Mouse (Mus musculus): Measurements from ENCODE around the gene Thap3. TPM values are rescaled to one million over a fixed set of nuclear protein-coding genes. Genes with fewer than 3 reads are reported as not detected.

The Thap3 gene
- total and polyA plus RNA-seq, 3 experiments = 11.0 to 27.6 (median 12.8) TPM

DNA sequence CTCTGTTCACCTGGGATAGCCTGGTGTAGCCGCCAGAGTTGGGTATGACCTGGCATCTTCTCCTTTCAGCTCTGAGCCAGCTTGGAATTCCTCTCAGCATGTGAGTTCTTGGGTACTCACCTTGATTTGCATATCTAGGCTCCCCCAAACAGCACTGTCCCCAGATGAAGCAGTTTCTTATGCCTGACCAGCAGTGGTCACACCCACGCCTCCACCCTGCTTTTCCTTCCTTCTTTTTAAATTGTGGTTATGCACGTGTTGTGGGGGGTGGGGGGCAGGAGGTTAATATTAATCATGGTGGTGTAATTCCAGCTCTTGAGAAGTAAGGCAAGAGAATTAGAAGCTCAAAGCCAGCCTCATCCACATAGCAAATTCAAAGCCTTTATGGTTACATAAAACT, 26.0 kb downstream of the Thap3 start:
- Histone ChIP-seq H3K27me3 (replicated peaks) (no peaks in the 10 kb centered on the region), H3K4me3 (replicated peaks in 1 of 3; ENCODE audit: low read depth in 2 of 3, low read length in 2 of 3, poor library complexity in 1 of 3) (no peak overlapping the region), H3K27ac (ENCODE audit: insufficient read depth, low read depth) (no peak overlapping the region), H3K9me3 (replicated peaks; ENCODE audit: low read length) (peaks cover 2% of the 10 kb centered on the region), H3K9ac (ENCODE audit: insufficient read depth, low read depth) (no peak overlapping the region), H3K79me2 (replicated peaks; ENCODE audit: control insufficient read depth, extremely low read depth, insufficient read depth, poor library complexity, severe bottlenecking) (no peaks in the 10 kb centered on the region), H3K4me2 (ENCODE audit: insufficient read depth, low read depth, poor library complexity, severe bottlenecking) (no peak overlapping the region), H3K4me1 (ENCODE audit: control insufficient read depth in 1 of 2, insufficient read depth in 2 of 2) (peaks cover 0 to 10% of the 10 kb centered on the region in 2 experiments; a peak in 1 of 4 replicates), H3K36me3 (replicated peaks in 1 of 2; ENCODE audit: control insufficient read depth in 1 of 2, insufficient read depth in 1 of 2, low read length in 1 of 2) (peaks cover 60 to 93% of the 10 kb centered on the region in 2 experiments)
- in situ Hi-C loops (cut with MboI; ENCODE audit: low pct_ligation_motif_present, low pct_unique_long_range_greater_than_20kb, low sequenced_read_pairs) (no loop called here), dilution Hi-C loops (cut with MboI; ENCODE audit: extremely low pct_ligation_motif_present, extremely low pct_unique_long_range_greater_than_20kb, low sequenced_read_pairs) (no loop called here)
- TF ChIP-seq JUND (conservative IDR thresholded peaks at IDR 0.05; ENCODE audit: low read depth, low read length) = no peak
- no peak for TF ChIP-seq SMC3 (IDR thresholded peaks at IDR 0.05; ENCODE audit: low read depth, low read length)
- TF ChIP-seq POLR2A (IDR thresholded peaks at IDR 0.05; ENCODE audit: low read depth, low read length) = no peak
- TF ChIP-seq BHLHE40 (IDR thresholded peaks at IDR 0.05; ENCODE audit: low read depth, low read length) = 0 out of 2 replicates have a peak, but pooled peaks have one; percentile 27
- TF ChIP-seq TBP (conservative IDR thresholded peaks at IDR 0.05; ENCODE audit: low read depth, low read length) = no peak
- no peak for TF ChIP-seq KAT2A (IDR thresholded peaks at IDR 0.05; ENCODE audit: insufficient replicate concordance, low read length)
- TF ChIP-seq HCFC1 (IDR thresholded peaks at IDR 0.05; ENCODE audit: low read depth, low read length) = no peak
- no peak for DNase-seq (ENCODE audit: extremely low read depth)

DNA sequence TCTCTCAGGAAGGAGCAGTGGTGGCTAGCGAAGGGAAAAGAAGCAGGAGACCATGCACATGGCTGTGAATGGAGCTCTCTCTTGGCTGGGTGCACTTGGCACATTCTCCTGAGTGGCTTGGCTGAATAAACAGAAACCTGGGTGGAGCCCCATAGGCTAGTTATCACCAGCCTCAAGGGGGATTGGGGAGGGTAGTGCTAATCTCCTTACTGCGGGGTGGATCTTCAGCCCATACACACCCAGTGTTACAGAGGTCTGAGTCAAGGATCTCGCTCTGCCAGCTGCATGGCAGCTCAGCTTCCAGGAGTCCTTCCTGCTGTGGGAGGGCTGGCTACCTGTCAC, 28.3 kb downstream of the Thap3 start:
- H3K36me3 ChIP-seq (replicated peaks in 1 of 2; ENCODE audit: control insufficient read depth in 1 of 2, insufficient read depth in 1 of 2, low read length in 1 of 2) = peaks cover 76 to 94% of the 10 kb centered on the region in 2 experiments
- peaks cover 2% of the 10 kb centered on the region for H3K9me3 ChIP-seq (replicated peaks; ENCODE audit: low read length)
- peaks cover 0 to 10% of the 10 kb centered on the region in 2 experiments; a peak in 1 of 4 replicates for H3K4me1 ChIP-seq (ENCODE audit: control insufficient read depth in 1 of 2, insufficient read depth in 2 of 2)
- H3K79me2 ChIP-seq (replicated peaks; ENCODE audit: control insufficient read depth, extremely low read depth, insufficient read depth, poor library complexity, severe bottlenecking) = no peaks in the 10 kb centered on the region
- no peak for TF ChIP-seq USF2 (conservative IDR thresholded peaks at IDR 0.05; ENCODE audit: low read depth, low read length)
- no peak for TF ChIP-seq MYC (IDR thresholded peaks at IDR 0.05; ENCODE audit: low read depth, low read length)
- no peak for TF ChIP-seq TCF12 (IDR thresholded peaks at IDR 0.05; ENCODE audit: low read depth, low read length)
- no peak for TF ChIP-seq JUND (conservative IDR thresholded peaks at IDR 0.05; ENCODE audit: low read depth, low read length)
- no peak for TF ChIP-seq MAZ (IDR thresholded peaks at IDR 0.05; ENCODE audit: low read depth, low read length)
- no peak for TF ChIP-seq TBP (conservative IDR thresholded peaks at IDR 0.05; ENCODE audit: low read depth, low read length)
- no peak for TF ChIP-seq ZC3H11A (IDR thresholded peaks at IDR 0.05; ENCODE audit: low read depth, low read length)
- TF ChIP-seq EP300 (IDR thresholded peaks at IDR 0.05; ENCODE audit: low read length) = no peak
- H3K4me3 ChIP-seq (replicated peaks in 1 of 3; ENCODE audit: low read depth in 2 of 3, low read length in 2 of 3, poor library complexity in 1 of 3) = no peak overlapping the region
- no peak overlapping the region for H3K9ac ChIP-seq (ENCODE audit: insufficient read depth, low read depth)
- dilution Hi-C loops (cut with MboI; ENCODE audit: extremely low pct_ligation_motif_present, extremely low pct_unique_long_range_greater_than_20kb, low sequenced_read_pairs) = no loop called here
- no peak overlapping the region for H3K4me2 ChIP-seq (ENCODE audit: insufficient read depth, low read depth, poor library complexity, severe bottlenecking)
- no peaks in the 10 kb centered on the region for H3K27me3 ChIP-seq (replicated peaks)
- DNase-seq (ENCODE audit: extremely low read depth) = no peak
- in situ Hi-C loops (cut with MboI; ENCODE audit: low pct_ligation_motif_present, low pct_unique_long_range_greater_than_20kb, low sequenced_read_pairs) = no loop called here
- H3K27ac ChIP-seq (ENCODE audit: insufficient read depth, low read depth) = no peak overlapping the region

DNA sequence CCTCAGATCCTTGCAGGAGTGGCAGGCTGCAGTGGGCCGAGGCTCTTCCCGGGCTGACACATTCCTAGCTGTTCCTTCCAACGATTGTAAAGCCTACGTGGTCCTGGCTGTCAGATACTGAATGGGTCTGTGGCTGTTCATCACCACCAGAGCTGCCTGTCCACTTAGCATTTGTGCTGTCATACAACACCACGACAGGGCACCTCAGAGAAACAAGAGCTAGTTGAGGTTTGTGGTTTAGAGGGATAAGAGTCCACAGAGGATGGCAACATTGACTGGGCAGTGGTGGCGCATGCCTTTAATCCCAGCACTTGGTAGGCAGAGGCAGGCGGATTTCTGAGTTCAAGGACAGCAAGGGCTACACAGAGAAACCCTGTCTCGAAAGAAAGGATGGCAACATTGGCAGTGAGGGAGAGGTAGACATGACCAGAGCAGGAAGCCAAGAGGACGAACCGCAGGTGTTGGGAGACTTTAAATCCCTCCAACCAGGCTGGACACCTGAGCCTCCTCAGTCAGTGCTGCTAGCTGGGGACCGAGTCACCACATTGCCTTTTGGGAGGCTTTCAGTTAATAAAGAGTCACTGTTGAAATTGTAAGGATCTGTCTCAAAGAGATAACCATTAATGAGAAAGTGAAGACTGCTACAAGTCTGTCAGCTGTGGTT, 28.8 kb downstream of the Thap3 start:
- Histone ChIP-seq H3K79me2 (replicated peaks; ENCODE audit: control insufficient read depth, extremely low read depth, insufficient read depth, poor library complexity, severe bottlenecking) (no peaks in the 10 kb centered on the region), H3K27ac (ENCODE audit: insufficient read depth, low read depth) (no peak overlapping the region), H3K4me1 (ENCODE audit: control insufficient read depth in 1 of 2, insufficient read depth in 2 of 2) (peaks cover 0 to 10% of the 10 kb centered on the region in 2 experiments; a peak in 1 of 4 replicates), H3K4me3 (replicated peaks in 1 of 3; ENCODE audit: low read depth in 2 of 3, low read length in 2 of 3, poor library complexity in 1 of 3) (no peak overlapping the region), H3K36me3 (replicated peaks in 1 of 2; ENCODE audit: control insufficient read depth in 1 of 2, insufficient read depth in 1 of 2, low read length in 1 of 2) (peaks cover 74 to 94% of the 10 kb centered on the region in 2 experiments), H3K9ac (ENCODE audit: insufficient read depth, low read depth) (no peak overlapping the region), H3K9me3 (replicated peaks; ENCODE audit: low read length) (peaks cover 2% of the 10 kb centered on the region), H3K27me3 (replicated peaks) (no peaks in the 10 kb centered on the region), H3K4me2 (ENCODE audit: insufficient read depth, low read depth, poor library complexity, severe bottlenecking) (no peak overlapping the region)
- DNase-seq (ENCODE audit: extremely low read depth) = no peak
- in situ Hi-C loops (cut with MboI; ENCODE audit: low pct_ligation_motif_present, low pct_unique_long_range_greater_than_20kb, low sequenced_read_pairs) (no loop called here), dilution Hi-C loops (cut with MboI; ENCODE audit: extremely low pct_ligation_motif_present, extremely low pct_unique_long_range_greater_than_20kb, low sequenced_read_pairs) (no loop called here)
- no peak for TF ChIP-seq MXI1 (IDR thresholded peaks at IDR 0.05; ENCODE audit: low read depth, low read length)
- no peak for TF ChIP-seq CTCF (conservative IDR thresholded peaks at IDR 0.05 in 1 of 2, IDR thresholded peaks at IDR 0.05 in 1 of 2; ENCODE audit: low read depth in 2 of 2, low read length in 2 of 2)
- TF ChIP-seq ZNF384 (IDR thresholded peaks at IDR 0.05; ENCODE audit: low read depth, low read length) = no peak
- TF ChIP-seq NELFE (IDR thresholded peaks at IDR 0.05; ENCODE audit: low read depth, low read length) = no peak
- TF ChIP-seq USF2 (conservative IDR thresholded peaks at IDR 0.05; ENCODE audit: low read depth, low read length) = no peak
- TF ChIP-seq MAX (IDR thresholded peaks at IDR 0.05; ENCODE audit: low read length) = no peak
- TF ChIP-seq CHD2 (IDR thresholded peaks at IDR 0.05; ENCODE audit: low read length) = no peak
- TF ChIP-seq NRF1 (IDR thresholded peaks at IDR 0.05; ENCODE audit: low read depth, low read length) = no peak
- no peak for TF ChIP-seq MYC (IDR thresholded peaks at IDR 0.05; ENCODE audit: low read depth, low read length)
- TF ChIP-seq SMC3 (IDR thresholded peaks at IDR 0.05; ENCODE audit: low read depth, low read length) = no peak
- no peak for TF ChIP-seq ETS1 (conservative IDR thresholded peaks at IDR 0.05; ENCODE audit: low read depth, low read length)
- no peak for TF ChIP-seq MEF2A (IDR thresholded peaks at IDR 0.05; ENCODE audit: borderline replicate concordance, low read depth, low read length)

Measured in CH12.LX (cell line).